Mouse (Mus musculus): ENCODE measurements around the gene Lamtor2. TPM values are rescaled to one million over a fixed set of nuclear protein-coding genes. Genes with fewer than 3 reads are reported as not detected.

The Lamtor2 gene
- polyA plus RNA-seq, 1 experiment from 2014 or later, result 165 TPM

DNA sequence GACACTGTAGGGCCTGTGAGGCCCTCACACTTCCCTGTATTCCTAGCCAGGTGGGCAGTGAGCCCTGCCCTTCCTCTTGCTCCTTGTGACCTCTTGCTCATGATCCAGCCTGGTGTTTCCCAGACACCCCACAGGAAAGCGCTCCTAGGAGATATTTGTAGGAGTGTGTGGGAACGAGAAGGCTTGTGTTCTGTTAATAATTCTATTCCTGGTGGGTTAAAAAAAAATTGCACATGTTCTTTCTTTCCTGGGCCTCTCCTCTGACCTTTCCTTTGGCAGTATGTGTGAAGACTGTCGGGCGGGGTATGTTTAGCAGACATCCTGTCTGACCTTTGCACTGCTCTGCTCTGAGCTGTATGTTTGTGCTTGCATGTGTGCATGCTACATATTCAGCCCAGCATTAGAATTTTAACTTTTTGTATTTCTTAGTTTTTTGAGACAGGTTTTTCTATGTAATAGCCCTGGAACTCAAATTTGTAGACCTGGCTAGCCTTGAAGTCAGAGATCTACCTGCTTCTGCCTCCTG lies 13.7 kb upstream of the Lamtor2 start:
- ATAC-seq (ENCODE audit: borderline replicate concordance, extremely low read depth, low FRiP score, low TSS enrichment), result no peak
- Histone ChIP-seq H3K4me3 (no peak overlapping the region), H3K27me3 (no peaks in the 10 kb centered on the region), H3K4me2 (no peak overlapping the region), H3K36me3 (peaks cover 83% of the 10 kb centered on the region), H3K27ac (no peak overlapping the region), H3K9me3 (no peaks in the 10 kb centered on the region), H3K4me1 (no peaks in the 10 kb centered on the region), H3K9ac (no peak overlapping the region)
- 81% methylated on average over 4 of the region's 4 CpGs for WGBS

DNA sequence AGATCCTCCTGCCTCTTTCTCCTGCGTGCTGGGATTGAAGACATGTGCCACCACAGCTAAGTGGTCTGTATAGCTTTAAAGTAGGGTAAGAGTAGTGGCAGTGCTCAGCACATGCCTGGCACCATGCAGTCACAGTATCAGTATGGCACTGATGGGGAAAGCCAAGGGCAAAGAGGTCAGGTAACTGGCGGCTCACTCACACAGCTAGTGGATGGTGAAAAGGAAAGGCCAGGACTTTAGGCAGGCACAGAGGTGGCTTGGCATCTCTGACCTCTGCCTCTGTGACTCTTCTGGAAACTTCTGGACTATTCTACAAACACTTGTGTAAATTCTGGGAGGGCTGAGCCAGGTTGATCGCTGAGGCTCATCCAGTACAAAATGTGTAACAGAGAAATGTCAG lies 13.2 kb upstream of the Lamtor2 start:
- Histone ChIP-seq H3K27ac (no peak overlapping the region), H3K27me3 (no peaks in the 10 kb centered on the region), H3K4me2 (no peak overlapping the region), H3K9ac (no peak overlapping the region), H3K36me3 (peaks cover 84% of the 10 kb centered on the region), H3K4me1 (no peaks in the 10 kb centered on the region), H3K4me3 (no peak overlapping the region), H3K9me3 (no peaks in the 10 kb centered on the region)
- 90% methylated on average over 3 of the region's 3 CpGs for WGBS
- ATAC-seq (ENCODE audit: borderline replicate concordance, extremely low read depth, low FRiP score, low TSS enrichment), result no peak

DNA sequence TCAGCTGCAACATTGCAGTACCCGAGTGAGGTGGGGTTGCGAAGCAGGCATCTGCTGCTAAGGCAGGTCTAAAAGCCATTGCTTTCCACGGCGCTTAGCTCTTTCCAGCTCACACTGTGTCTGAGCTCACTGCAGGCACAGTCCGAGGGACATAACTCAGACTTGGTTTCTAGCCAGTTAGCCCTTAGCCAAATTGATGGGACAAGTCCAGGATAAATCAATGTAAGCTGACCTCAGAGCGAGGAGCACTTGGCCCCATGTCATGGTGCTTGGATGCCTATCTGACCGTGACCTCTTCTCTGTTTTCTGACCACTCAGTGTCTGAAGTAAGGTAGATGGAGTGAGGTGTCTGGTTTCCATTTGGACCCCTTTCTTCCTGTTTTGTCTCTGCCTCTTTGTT lies 11.1 kb upstream of the Lamtor2 start:
- Histone ChIP-seq H3K27ac (no peak overlapping the region), H3K4me3 (no peak overlapping the region), H3K36me3 (peaks cover 91% of the 10 kb centered on the region), H3K4me2 (no peak overlapping the region), H3K4me1 (no peaks in the 10 kb centered on the region), H3K27me3 (no peaks in the 10 kb centered on the region), H3K9me3 (no peaks in the 10 kb centered on the region), H3K9ac (no peak overlapping the region)
- ATAC-seq (ENCODE audit: borderline replicate concordance, extremely low read depth, low FRiP score, low TSS enrichment), result no peak
- 79% methylated on average over 7 of the region's 7 CpGs for WGBS

DNA sequence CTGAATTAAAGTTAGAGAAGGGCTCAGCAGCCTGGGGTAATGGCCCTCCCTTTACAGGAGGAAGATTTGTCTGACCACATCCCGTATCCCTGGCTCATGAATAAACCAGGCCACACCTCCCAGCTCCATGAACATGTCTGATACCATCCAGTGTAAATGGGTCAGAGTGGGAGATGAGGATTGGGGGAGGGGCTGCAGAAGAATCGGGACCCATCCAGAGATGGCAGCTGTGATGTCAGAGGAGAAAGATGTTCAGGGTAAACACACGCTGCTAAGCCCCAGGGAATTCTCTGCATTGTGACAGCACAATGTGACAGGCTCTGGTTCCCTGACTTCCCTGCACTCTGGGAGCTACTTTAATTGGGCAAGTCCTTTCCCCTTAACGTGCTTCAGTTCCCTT lies 10.6 kb upstream of the Lamtor2 start:
- Histone ChIP-seq H3K27me3 (no peaks in the 10 kb centered on the region), H3K4me1 (no peaks in the 10 kb centered on the region), H3K9me3 (no peaks in the 10 kb centered on the region), H3K9ac (no peak overlapping the region), H3K4me2 (no peak overlapping the region), H3K4me3 (no peak overlapping the region), H3K27ac (no peak overlapping the region), H3K36me3 (peaks cover 91% of the 10 kb centered on the region)
- WGBS, result 73% methylated on average over 4 of the region's 4 CpGs
- ATAC-seq (ENCODE audit: borderline replicate concordance, extremely low read depth, low FRiP score, low TSS enrichment), result no peak

DNA sequence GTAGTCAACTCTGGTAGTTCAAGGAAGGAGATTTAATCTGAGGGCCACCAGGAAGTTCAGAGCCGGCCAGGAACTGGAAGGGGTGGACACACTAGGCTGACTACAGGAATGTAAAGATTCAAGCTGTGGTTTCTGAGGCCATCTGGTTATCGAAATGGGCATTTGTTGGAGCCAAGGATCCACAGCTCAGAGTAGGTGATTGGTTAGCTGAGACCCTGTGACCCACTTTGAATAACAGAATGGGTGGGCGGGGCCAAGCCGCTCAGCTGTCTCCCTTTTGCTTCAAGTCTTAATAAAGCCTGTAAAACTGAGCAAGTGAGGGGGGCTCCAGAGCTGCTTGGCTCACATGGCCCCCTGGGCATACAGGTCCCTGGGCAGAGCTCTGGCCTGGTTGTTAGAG lies 9.1 kb upstream of the Lamtor2 start:
- H3K27ac ChIP-seq, result no peak overlapping the region
- H3K4me1 ChIP-seq, result no peaks in the 10 kb centered on the region
- H3K36me3 ChIP-seq, result peaks cover 91% of the 10 kb centered on the region
- H3K27me3 ChIP-seq, result no peaks in the 10 kb centered on the region
- ATAC-seq (ENCODE audit: borderline replicate concordance, extremely low read depth, low FRiP score, low TSS enrichment), result no peak
- H3K9ac ChIP-seq, result no peak overlapping the region
- WGBS, result 74% methylated on average over 4 of the region's 4 CpGs
- H3K4me2 ChIP-seq, result no peak overlapping the region
- H3K4me3 ChIP-seq, result no peak overlapping the region
- H3K9me3 ChIP-seq, result no peaks in the 10 kb centered on the region

DNA sequence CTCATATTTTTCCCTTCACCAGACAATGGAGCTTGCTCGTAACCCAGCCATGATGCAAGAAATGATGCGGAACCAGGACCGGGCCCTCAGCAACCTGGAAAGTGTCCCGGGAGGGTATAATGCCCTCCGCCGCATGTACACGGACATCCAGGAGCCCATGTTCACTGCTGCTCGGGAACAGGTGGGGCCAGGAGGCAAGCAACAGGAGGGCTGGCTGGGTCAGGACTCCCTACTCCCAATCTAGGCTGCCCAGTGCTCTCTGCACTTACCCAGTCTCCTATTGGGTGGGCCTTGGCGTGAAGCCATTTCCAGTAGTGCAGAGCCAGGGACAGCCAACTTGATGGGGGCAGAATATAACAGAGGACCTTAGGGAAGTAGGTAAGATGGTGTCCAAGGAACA lies 6.7 kb upstream of the Lamtor2 start:
- no peaks in the 10 kb centered on the region for H3K27me3 ChIP-seq
- ATAC-seq (ENCODE audit: borderline replicate concordance, extremely low read depth, low FRiP score, low TSS enrichment), result no peak
- H3K36me3 ChIP-seq, result peaks cover 79% of the 10 kb centered on the region
- 94% methylated on average over 9 of the region's 9 CpGs for WGBS
- H3K4me1 ChIP-seq, result peaks cover 8% of the 10 kb centered on the region
- no peak overlapping the region for H3K27ac ChIP-seq
- no peaks in the 10 kb centered on the region for H3K9me3 ChIP-seq
- H3K9ac ChIP-seq, result no peak overlapping the region
- H3K4me3 ChIP-seq, result no peak overlapping the region
- no peak overlapping the region for H3K4me2 ChIP-seq

DNA sequence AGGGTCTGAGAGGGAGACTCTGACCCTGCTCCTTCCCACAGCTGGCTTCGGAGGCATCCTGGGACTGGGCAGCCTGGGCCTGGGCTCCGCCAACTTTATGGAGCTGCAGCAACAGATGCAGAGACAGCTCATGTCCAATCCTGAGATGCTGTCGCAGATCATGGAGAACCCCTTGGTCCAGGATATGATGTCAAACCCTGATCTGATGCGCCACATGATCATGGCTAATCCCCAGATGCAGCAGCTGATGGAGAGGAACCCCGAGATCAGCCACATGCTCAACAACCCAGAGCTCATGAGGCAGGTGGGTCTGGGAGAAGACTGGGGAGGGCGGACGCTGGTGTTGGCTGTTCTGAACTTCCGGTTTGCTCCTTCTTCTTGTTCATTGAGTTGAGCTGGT lies 3.7 kb upstream of the Lamtor2 start:
- no peak overlapping the region for H3K4me3 ChIP-seq
- H3K27me3 ChIP-seq, result no peaks in the 10 kb centered on the region
- H3K36me3 ChIP-seq, result peaks cover 52% of the 10 kb centered on the region
- no peak overlapping the region for H3K9ac ChIP-seq
- H3K27ac ChIP-seq, result no peak overlapping the region
- no peak for ATAC-seq (ENCODE audit: borderline replicate concordance, extremely low read depth, low FRiP score, low TSS enrichment)
- no peak overlapping the region for H3K4me2 ChIP-seq
- peaks cover 18% of the 10 kb centered on the region for H3K4me1 ChIP-seq
- WGBS, result 93% methylated on average over 8 of the region's 8 CpGs
- no peaks in the 10 kb centered on the region for H3K9me3 ChIP-seq

DNA sequence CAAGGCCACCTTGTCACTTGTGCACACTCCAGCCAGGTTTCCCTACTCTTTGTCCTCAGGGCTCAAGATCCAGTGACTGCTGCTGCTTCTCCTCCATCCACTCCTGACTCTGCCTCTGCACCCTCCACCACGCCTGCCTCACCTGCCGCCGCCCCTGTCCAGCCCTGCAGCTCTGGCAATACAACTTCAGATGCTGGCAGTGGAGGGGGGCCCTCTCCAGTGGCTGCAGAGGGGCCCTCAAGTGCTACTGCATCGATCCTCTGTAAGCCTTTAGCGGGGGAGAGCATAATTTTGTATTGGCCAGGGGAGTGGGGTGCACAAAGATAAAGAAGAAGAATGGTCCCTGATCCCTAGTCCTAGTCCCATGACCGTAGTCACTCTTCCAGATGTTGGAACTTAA lies 2.9 kb upstream of the Lamtor2 start:
- H3K9ac ChIP-seq, result no peak overlapping the region
- peaks cover 47% of the 10 kb centered on the region for H3K36me3 ChIP-seq
- H3K4me1 ChIP-seq, result peaks cover 21% of the 10 kb centered on the region
- no peak for ATAC-seq (ENCODE audit: borderline replicate concordance, extremely low read depth, low FRiP score, low TSS enrichment)
- no peaks in the 10 kb centered on the region for H3K9me3 ChIP-seq
- no peak overlapping the region for H3K4me2 ChIP-seq
- H3K27ac ChIP-seq, result no peak overlapping the region
- no peaks in the 10 kb centered on the region for H3K27me3 ChIP-seq
- H3K4me3 ChIP-seq, result no peak overlapping the region
- WGBS, result 90% methylated on average over 6 of the region's 6 CpGs

DNA sequence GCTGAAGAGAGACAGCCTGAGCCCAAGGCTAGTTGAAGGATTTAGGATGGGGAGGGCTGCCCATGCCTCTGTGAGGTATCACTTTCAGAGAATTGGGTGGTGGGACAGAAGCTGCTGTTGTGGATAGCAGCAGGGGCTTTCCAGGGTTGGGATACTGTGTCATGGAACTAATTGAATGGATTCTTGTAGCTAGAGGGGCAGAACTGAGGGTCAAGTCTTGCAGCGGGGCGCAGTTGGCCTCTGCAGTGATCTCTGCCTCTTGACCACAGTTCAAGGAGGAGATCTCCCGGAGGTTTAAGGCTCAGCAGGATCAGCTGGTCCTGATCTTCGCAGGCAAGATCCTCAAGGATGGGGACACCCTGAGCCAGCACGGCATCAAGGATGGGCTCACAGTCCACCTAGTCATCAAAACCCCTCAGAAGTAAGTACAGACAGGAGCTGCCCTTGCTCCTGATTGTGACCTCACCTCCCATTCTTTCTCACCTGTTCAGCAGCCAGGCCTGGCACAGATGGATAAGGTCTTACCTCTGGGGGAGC lies 2.3 kb upstream of the Lamtor2 start:
- Histone ChIP-seq H3K27me3 (no peaks in the 10 kb centered on the region), H3K4me1 (peaks cover 21% of the 10 kb centered on the region), H3K4me3 (peak overlapping the region; percentile 59; the same call in 1 of the 2 replicates), H3K27ac (no peak overlapping the region), H3K4me2 (peak overlapping the region; percentile 83), H3K36me3 (peaks cover 41% of the 10 kb centered on the region), H3K9ac (no peak overlapping the region), H3K9me3 (no peaks in the 10 kb centered on the region)
- WGBS, result 84% methylated on average over 5 of the region's 5 CpGs
- no peak for ATAC-seq (ENCODE audit: borderline replicate concordance, extremely low read depth, low FRiP score, low TSS enrichment)

DNA sequence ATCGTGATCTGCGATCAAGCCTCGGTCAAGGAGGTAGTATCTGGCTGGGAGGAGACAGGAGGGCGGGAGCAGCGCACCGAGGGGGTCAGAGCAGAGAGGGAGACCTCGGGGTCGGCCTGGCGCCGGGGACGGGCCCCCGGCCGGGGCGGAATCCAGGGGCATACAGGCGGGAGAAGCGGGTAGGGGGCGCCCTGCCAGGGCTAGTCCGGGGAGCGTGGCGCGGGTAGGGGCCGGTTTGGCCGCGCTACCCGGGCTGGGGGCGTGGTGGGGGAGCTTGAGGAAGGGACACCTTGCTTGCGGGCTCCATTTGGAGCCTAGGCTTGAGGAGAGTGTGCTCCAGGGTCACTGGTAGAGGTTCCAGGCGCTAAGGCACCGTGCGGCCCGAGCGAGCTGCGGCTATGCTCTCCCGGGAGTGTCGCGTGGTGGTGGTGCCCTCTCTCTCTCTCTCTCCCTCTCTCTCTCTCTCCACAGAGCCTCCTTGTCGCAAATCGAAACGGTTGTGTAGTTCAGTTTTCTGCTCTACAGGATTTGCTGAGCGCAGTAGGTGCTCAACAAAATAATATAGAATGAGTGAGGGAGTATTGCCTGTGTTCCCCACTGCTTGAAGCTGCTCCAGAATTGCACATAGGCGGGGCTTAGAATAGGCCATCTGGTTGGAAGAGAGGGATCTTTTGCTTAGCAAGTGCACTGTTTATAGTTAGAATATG lies 1.2 kb upstream of the Lamtor2 start:
- Histone ChIP-seq H3K27ac (peak overlapping the region; percentile 97), H3K9me3 (no peaks in the 10 kb centered on the region), H3K27me3 (no peaks in the 10 kb centered on the region), H3K4me1 (peaks cover 21% of the 10 kb centered on the region), H3K4me2 (peak overlapping the region; percentile 83), H3K36me3 (peaks cover 30% of the 10 kb centered on the region), H3K4me3 (peak overlapping the region; percentile 59), H3K9ac (peak overlapping the region; percentile 74)
- WGBS, result 0% methylated on average over 41 of the region's 41 CpGs
- peak; percentile 33 for ATAC-seq (ENCODE audit: borderline replicate concordance, extremely low read depth, low FRiP score, low TSS enrichment)

DNA sequence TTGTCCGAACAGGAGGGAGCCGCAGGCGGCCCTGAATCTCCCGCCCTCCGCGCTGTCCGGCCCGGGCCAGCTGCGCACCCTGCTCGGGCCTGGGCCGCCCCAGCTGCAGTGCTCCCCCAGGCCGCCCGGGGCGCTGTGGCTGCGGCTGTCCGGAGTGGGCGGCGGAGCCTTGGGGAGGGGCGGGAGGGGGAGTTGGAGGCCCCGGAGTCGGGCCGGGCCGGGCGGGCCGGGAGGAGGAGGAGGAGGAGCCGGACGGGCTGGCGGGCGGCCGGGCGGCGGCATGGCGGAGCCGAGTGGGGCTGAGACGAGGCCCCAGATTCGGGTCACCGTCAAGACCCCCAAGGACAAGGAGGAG lies 628 bp upstream of the Lamtor2 start, which contains the start of gene Ubqln4:
Gene Ubqln4 (plus strand): TSS at position 234 of the 355 bp plus-strand sequence.
- Histone ChIP-seq H3K27ac (peak within 1 kb of the TSS; percentile 97), H3K4me1 (peaks cover 25% of the 10 kb centered on the region), H3K4me3 (peak within 1 kb of the TSS; percentile 59), H3K9me3 (no peaks in the 10 kb centered on the region), H3K4me2 (peak within 1 kb of the TSS; percentile 83), H3K27me3 (no peaks in the 10 kb centered on the region), H3K36me3 (peaks cover 24% of the 10 kb centered on the region), H3K9ac (peak within 1 kb of the TSS; percentile 74)
- peak; percentile 90 for ATAC-seq (ENCODE audit: borderline replicate concordance, extremely low read depth, low FRiP score, low TSS enrichment)
- WGBS, result 2% methylated on average over 21 of the region's 37 CpGs

DNA sequence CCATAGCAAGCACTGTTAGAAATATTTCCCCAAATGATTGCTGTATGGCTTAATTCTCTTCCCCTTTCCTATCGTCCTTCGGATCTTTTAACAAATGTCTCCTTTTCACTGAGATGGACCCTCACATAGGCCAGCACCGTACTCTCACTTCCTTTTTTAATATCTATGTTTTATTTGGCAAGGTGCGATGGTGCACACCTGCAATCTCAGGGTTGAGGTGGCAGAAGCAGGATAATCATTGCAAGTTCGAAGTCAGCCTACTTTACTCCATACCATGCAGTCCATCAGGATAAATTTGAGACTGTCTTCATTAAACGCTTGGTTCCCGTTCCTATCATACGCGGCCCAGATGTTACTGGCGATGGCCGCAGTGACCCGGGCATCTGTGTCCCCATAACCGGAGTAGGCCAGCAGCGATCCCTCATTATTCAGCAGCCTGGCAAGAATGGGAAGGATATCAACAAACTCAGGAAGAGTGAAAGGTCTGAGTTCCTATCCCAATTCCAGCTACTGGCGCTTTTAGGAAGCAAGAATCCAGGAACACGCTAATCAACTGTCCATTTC lies 710 bp downstream of the Lamtor2 start:
- ATAC-seq (ENCODE audit: borderline replicate concordance, extremely low read depth, low FRiP score, low TSS enrichment), result no peak
- 13% methylated on average over 16 of the region's 16 CpGs for WGBS
- peaks cover 12% of the 10 kb centered on the region for H3K36me3 ChIP-seq

More for the DNA sequence above, 710 bp downstream of the Lamtor2 start:
- no peaks in the 10 kb centered on the region for H3K9me3 ChIP-seq
- peak overlapping the region; percentile 59 for H3K9ac ChIP-seq
- peak overlapping the region; percentile 83 for H3K4me2 ChIP-seq
- H3K4me3 ChIP-seq, result peak overlapping the region; percentile 59
- no peaks in the 10 kb centered on the region for H3K27me3 ChIP-seq
- peaks cover 29% of the 10 kb centered on the region for H3K4me1 ChIP-seq
- peak overlapping the region; percentile 88 for H3K27ac ChIP-seq
